ENCODE assay signal across 9 mouse cellular contexts in the genomic region with DNA sequence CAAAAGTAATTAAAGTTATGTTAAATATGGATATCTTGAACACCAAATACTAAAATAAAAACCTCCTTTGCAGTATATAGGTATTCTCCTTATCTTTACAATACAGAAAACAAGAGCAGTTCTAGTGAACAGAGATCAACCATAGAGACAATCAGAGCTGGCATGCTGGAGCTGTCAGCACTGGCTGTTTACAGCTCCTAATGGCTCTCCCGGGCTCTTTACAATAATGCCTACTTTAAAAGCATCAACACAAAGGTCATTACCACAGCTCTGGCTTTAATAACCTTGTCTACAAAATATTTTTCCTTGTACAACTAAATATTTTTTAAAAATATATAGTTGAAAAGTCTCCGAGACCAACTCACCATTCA. TPM values are rescaled to one million over a fixed set of nuclear protein-coding genes. Genes with fewer than 3 reads are reported as not detected.
DNase-seq lines count a peak whose midpoint lies in the region; ATAC-seq and TF ChIP-seq lines count a peak whose summit lies in the region.
"Had no signal": no experiment of that assay in that cellular context is flagged by ENCODE, and none has a peak within 500 bp of the region (broad histone marks: within the 10 kb centered on the region; RNA-seq: fewer than 3 reads in every experiment).

No protein-coding gene starts in this region.

- H3K9ac ChIP-seq in heart, adult 2 months (ENCODE audit: low read depth, low read length), result no peak overlapping the region
- H3K9ac ChIP-seq in hindbrain, embryonic 12.5 days, result peak overlapping the region; percentile 64
- peak overlapping the region; percentile 58 for H3K9ac ChIP-seq in midbrain, embryonic 13.5 days (replicated peaks)

- H3K79me2 ChIP-seq in heart, adult 2 months (replicated peaks; ENCODE audit: control insufficient read depth, insufficient read depth, low read length), result 0 out of 2 replicates have a peak, but pooled peaks cover 1% of the 10 kb centered on the region

- H3K4me3 ChIP-seq in heart, adult 2 months, result peak overlapping the region; percentile 14; the same call in 1 of the 2 replicates
- peak overlapping the region; percentile 53 for H3K4me3 ChIP-seq in cortical plate, adult 2 months (ENCODE audit: insufficient read depth, low read length)
- H3K4me3 ChIP-seq in hindbrain, embryonic 12.5 days, result peak overlapping the region; percentile 34
- peak overlapping the region; percentile 47 for H3K4me3 ChIP-seq in midbrain, embryonic 13.5 days (replicated peaks)

- peaks cover 11% of the 10 kb centered on the region for H3K4me1 ChIP-seq in heart, adult 2 months (ENCODE audit: control insufficient read depth, insufficient read depth, low read length)
- H3K4me1 ChIP-seq in cortical plate, adult 2 months (ENCODE audit: control insufficient read depth, insufficient read depth, low read length), result peaks cover 8% of the 10 kb centered on the region; the same call in 1 of the 2 replicates
- H3K4me1 ChIP-seq in hindbrain, embryonic 12.5 days, result peaks cover 30% of the 10 kb centered on the region
- peaks cover 44% of the 10 kb centered on the region for H3K4me1 ChIP-seq in midbrain, embryonic 13.5 days (replicated peaks)

- peak; percentile 69 for ATAC-seq in hindbrain, embryonic 12.5 days (ENCODE audit: low FRiP score)
- ATAC-seq in midbrain, embryonic 13.5 days, result peak; percentile 53; the same call in 1 of the 2 replicates
- ATAC-seq in inflammation-experienced regulatory T-cells, adult 6 months, result no peak

- H3K9me3 ChIP-seq in hindbrain, embryonic 12.5 days (replicated peaks), result no peaks in the 10 kb centered on the region
- no peaks in the 10 kb centered on the region for H3K9me3 ChIP-seq in midbrain, embryonic 13.5 days

- WGBS in heart, adult 2 months, result 46% methylated on average over 2 of the region's 2 CpGs
- 23% methylated on average over 2 of the region's 2 CpGs for WGBS in hindbrain, embryonic 12.5 days
- 6% methylated on average over 2 of the region's 2 CpGs for WGBS in midbrain, embryonic 13.5 days

- intact Hi-C loops in heart, adult 2 months (cut with DNase I), result loop anchor here (5.0 kb wide), 1 partner anchor 87 kb away; no protein-coding TSS in a partner anchor
- intact Hi-C loops in heart, postnatal 10 days (cut with DNase I), result no loop called here

- H3K27me3 ChIP-seq in heart, adult 2 months (ENCODE audit: control insufficient read depth, insufficient read depth, low read length), result no peaks in the 10 kb centered on the region
- H3K27me3 ChIP-seq in hindbrain, embryonic 12.5 days, result no peaks in the 10 kb centered on the region
- no peaks in the 10 kb centered on the region for H3K27me3 ChIP-seq in midbrain, embryonic 13.5 days

- TF ChIP-seq CTCF in heart, adult 2 months (IDR thresholded peaks at IDR 0.05), result no peak
- TF ChIP-seq CTCF in cortical plate, adult 2 months (IDR thresholded peaks at IDR 0.05; ENCODE audit: extremely low read depth, insufficient read depth, low read length), result no peak

- TF ChIP-seq EP300 in heart, adult 2 months (IDR thresholded peaks at IDR 0.05; ENCODE audit: insufficient read depth, low read depth, low read length), result no peak

- peak overlapping the region; percentile 50 for H3K4me2 ChIP-seq in hindbrain, embryonic 12.5 days (replicated peaks)
- H3K4me2 ChIP-seq in midbrain, embryonic 13.5 days (replicated peaks), result peak overlapping the region; percentile 56

- TF ChIP-seq POLR2A in heart, adult 2 months (IDR thresholded peaks at IDR 0.05; ENCODE audit: insufficient read depth, low read depth, low read length), result no peak
- no peak for TF ChIP-seq POLR2A in cortical plate, adult 2 months (IDR thresholded peaks at IDR 0.05; ENCODE audit: extremely low read depth, insufficient read depth, low read length)

- H3K27ac ChIP-seq in heart, adult 2 months, result no peak overlapping the region; the same call in 1 of the 2 replicates
- H3K27ac ChIP-seq in cortical plate, adult 2 months (ENCODE audit: insufficient read depth, low read length), result peak overlapping the region; percentile 90
- peak overlapping the region; percentile 90 for H3K27ac ChIP-seq in hindbrain, embryonic 12.5 days
- H3K27ac ChIP-seq in midbrain, embryonic 13.5 days, result peak overlapping the region; percentile 88

- H3K36me3 ChIP-seq in heart, adult 2 months (ENCODE audit: control insufficient read depth, insufficient read depth, low read length), result no peaks in the 10 kb centered on the region
- no peaks in the 10 kb centered on the region; the same call in 1 of the 2 replicates for H3K36me3 ChIP-seq in hindbrain, embryonic 12.5 days
- peaks cover 7% of the 10 kb centered on the region; the same call in 1 of the 2 replicates for H3K36me3 ChIP-seq in midbrain, embryonic 13.5 days

- no peak for DNase-seq in heart, adult 2 months
- no peak for DNase-seq in heart, postnatal 10 days
- no peak for DNase-seq in frontal cortex, postnatal 10 days (ENCODE audit: low spot score in 2 of 2)
- no peak for DNase-seq in frontal cortex, postnatal 36 days (ENCODE audit: low spot score in 2 of 2)
- DNase-seq: kidney, postnatal 25 days had no signal

RNA-seq across cellular contexts. Expression of a gene that starts 43.2 kb away (rescaled TPM):
- total RNA-seq in heart, adult 2 months (2021), result 10 to 100 TPM; 57.4 to 58.9 TPM
- polyA plus RNA-seq in heart, adult 2 months (2012; rRNA removed), result 19.8 and 30.4 TPM in 2 replicates
- 10 to 100 TPM; 92.4 to 99.7 TPM for total RNA-seq in heart, postnatal 10 days (2021)
- 241 and 258 TPM in 2 replicates for polyA plus RNA-seq in cortical plate, adult 2 months (2012; rRNA removed)
- polyA plus RNA-seq in hindbrain, embryonic 12.5 days (2016; fragmentation: Nextera tagmentation; extraction: Ambion mirVana), result 102 and 112 TPM in 2 replicates
- 119 and 126 TPM in 2 replicates for polyA plus RNA-seq in midbrain, embryonic 13.5 days (2015; fragmentation: Nextera tagmentation; extraction: Ambion mirVana)
- polyA plus RNA-seq in inflammation-experienced regulatory T-cells, adult 6 months (2017; shearing (Covaris generic)), result 100 to 1,000 TPM; 115 to 151 (median 125) TPM
